Mouse (Mus musculus): Measurements from ENCODE around the gene Ccnf. TPM values are rescaled to one million over a fixed set of nuclear protein-coding genes. Genes with fewer than 3 reads are reported as not detected.

Gene Ccnf
- total RNA-seq, 2 experiments from 2014 or later, result 0.92 to 1.1 TPM

Small RNA genes lying within 50 kb of the gene (microRNA-seq; reads per million reads assigned to microRNA genes)
- 2.7 to 8.7 reads per million in 2 experiments for gene Mir5134 (ENCODE audit: borderline number of aligned reads in 2 of 2)
- gene Mir6965 (ENCODE audit: borderline number of aligned reads in 2 of 2), result 0 to 0.67 reads per million in 2 experiments

Other genes with a start within 250 kb of the Ccnf start
- not detected for gene Prss27, start 213.3 kb downstream of the Ccnf start, total RNA-seq (2021)
- gene Kctd5, start 178.0 kb downstream of the Ccnf start, total RNA-seq (2021), result 10 to 100 TPM in 1 of 2 experiments, 1 to 10 TPM in 1; 8.8 to 11.4 TPM
- 10 to 100 TPM; 41.0 to 45.2 TPM for gene Pdpk1, start 100.6 kb downstream of the Ccnf start, total RNA-seq (2021)
- 10 to 100 TPM; 10.8 to 15.0 TPM for gene Amdhd2, start 87.7 kb downstream of the Ccnf start, total RNA-seq (2021)
- 100 to 1,000 TPM; 227 to 247 TPM for gene Atp6v0c, start 81.8 kb downstream of the Ccnf start, total RNA-seq (2021)
- 1 to 10 TPM; 8.4 to 9.4 TPM for gene Tbc1d24, start 45.9 kb downstream of the Ccnf start, total RNA-seq (2021)
- gene Ntn3, start 42.0 kb downstream of the Ccnf start, total RNA-seq (2021), result under 1 TPM; 0.58 to 0.68 TPM
- gene Tedc2, start 30.6 kb downstream of the Ccnf start, total RNA-seq (2021), result 1 to 10 TPM; 2.1 to 3.2 TPM
- under 1 TPM in 1 of 2 experiments, not detected in 1; 0.08 TPM for gene Abca17, start 99.6 kb upstream of the Ccnf start, total RNA-seq (2021)
- gene Abca3, start 100.5 kb upstream of the Ccnf start, total RNA-seq (2021), result 10 to 100 TPM; 13.5 to 15.5 TPM
- 10 to 100 TPM; 58.4 to 61.6 TPM for gene Rnps1, start 163.1 kb upstream of the Ccnf start, total RNA-seq (2021)
- 100 to 1,000 TPM; 511 to 548 TPM for gene Eci1, start 175.2 kb upstream of the Ccnf start, total RNA-seq (2021)
- gene Dnase1l2, start 191.6 kb upstream of the Ccnf start, total RNA-seq (2021), result 1 to 10 TPM; 1.1 to 1.4 TPM
- 10 to 100 TPM; 11.0 to 12.4 TPM for gene E4f1, start 218.8 kb upstream of the Ccnf start, total RNA-seq (2021)
- 10 to 100 TPM; 39.1 to 41.9 TPM for gene Pgp, start 218.9 kb upstream of the Ccnf start, total RNA-seq (2021)
- not detected for gene Bricd5, start 222.4 kb upstream of the Ccnf start, total RNA-seq (2021)
- 1 to 10 TPM; 8.1 to 9.0 TPM for gene Mlst8, start 227.6 kb upstream of the Ccnf start, total RNA-seq (2021)
- under 1 TPM; 0.11 to 0.14 TPM for gene Caskin1, start 237.1 kb upstream of the Ccnf start, total RNA-seq (2021)

Data from heart, postnatal 36 days (tissue).